ENCODE assay signal across 28 mouse cellular contexts in the genomic region with DNA sequence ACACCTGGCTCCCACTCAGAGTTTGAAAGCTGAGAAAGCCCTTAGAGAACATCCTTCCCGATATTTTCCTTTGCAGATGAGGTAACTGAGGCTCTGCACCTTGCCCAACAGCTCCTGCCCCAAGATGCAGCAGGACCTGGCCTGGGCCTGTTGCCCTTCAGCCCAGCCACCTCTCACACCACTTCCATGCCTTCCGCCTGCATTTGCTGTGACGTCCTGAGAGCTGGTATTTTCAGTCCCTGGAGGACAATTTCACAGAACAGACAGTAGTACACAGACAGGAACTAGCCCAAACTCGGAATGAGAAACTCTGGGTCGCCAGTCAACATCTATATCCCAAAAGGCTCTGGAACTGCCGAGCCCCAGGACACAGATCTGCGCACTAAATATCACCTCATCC. TPM values are rescaled to one million over a fixed set of nuclear protein-coding genes. Genes with fewer than 3 reads are reported as not detected.
"Had no signal": no experiment of that assay in that cellular context is flagged by ENCODE, and none has a peak within 500 bp of the region (broad histone marks: within the 10 kb centered on the region; RNA-seq: fewer than 3 reads in every experiment).

No protein-coding gene starts in this region.

- DNase-seq: gastrocnemius, postnatal 14 days; gastrocnemius, postnatal 36 days; heart, adult 18-20 months; heart, postnatal 14 days; heart, postnatal 36 days; kidney, adult 11 months; kidney, adult 2 months; kidney, adult 9 months; kidney, postnatal 14 days; kidney, postnatal 36 days; layer of hippocampus, adult 9-11 months; layer of hippocampus, postnatal 36 days; left cerebral cortex, postnatal 4 days had no signal

- H3K36me3 ChIP-seq: heart, embryonic 10.5 days; heart, embryonic 12.5 days; hindbrain, embryonic 13.5 days; hindbrain, embryonic 15.5 days; kidney, embryonic 15.5 days; limb, embryonic 13.5 days; limb, embryonic 15.5 days; liver, embryonic 12.5 days had no signal

- H3K9me3 ChIP-seq: heart, embryonic 10.5 days; heart, embryonic 12.5 days; hindbrain, embryonic 13.5 days; hindbrain, embryonic 15.5 days; kidney, embryonic 15.5 days; limb, embryonic 13.5 days; limb, embryonic 15.5 days; liver, embryonic 12.5 days had no signal

- H3K27me3 ChIP-seq: heart, embryonic 12.5 days; hindbrain, embryonic 13.5 days; hindbrain, embryonic 15.5 days; kidney, embryonic 15.5 days; limb, embryonic 13.5 days; limb, embryonic 15.5 days had no signal

- H3K4me1 ChIP-seq: heart, embryonic 10.5 days; heart, embryonic 12.5 days; hindbrain, embryonic 13.5 days; hindbrain, embryonic 15.5 days had no signal

- H3K27ac ChIP-seq: heart, embryonic 10.5 days; hindbrain, embryonic 13.5 days; hindbrain, embryonic 15.5 days; hindbrain, postnatal 0 days; kidney, embryonic 15.5 days; kidney, postnatal 0 days; limb, embryonic 13.5 days; limb, embryonic 15.5 days; liver, embryonic 12.5 days; liver, embryonic 14.5 days had no signal

- H3K4me3 ChIP-seq: heart, embryonic 10.5 days; heart, embryonic 12.5 days; hindbrain, embryonic 13.5 days; hindbrain, embryonic 15.5 days; kidney, embryonic 15.5 days; limb, embryonic 13.5 days; limb, embryonic 15.5 days; liver, embryonic 12.5 days had no signal

RNA-seq across cellular contexts. Expression of gene Klb, which starts 26.6 kb away (rescaled TPM):
- total RNA-seq: hematopoietic stem cell, adult 5-6 weeks; hindbrain, postnatal 0 days had no signal
- polyA plus RNA-seq: heart, embryonic 14.5 days; heart, embryonic 16.5 days; hindbrain, embryonic 11.5 days; limb, embryonic 15.5 days had no signal
